Mouse (Mus musculus): Measurements from ENCODE around the gene Prss41.
"Not testable (repeated sequence)": the region's sequence is repeated elsewhere in the genome, so short reads cannot be mapped to it uniquely, and the experiment has no call there.

Prss41 gene

GRCm38 (mm10) chr17:23843812-23844273 lies at the start of gene Prss41, which contains the start of gene Prss32:
Gene Prss41 (minus strand): TSS chr17:23844172.
Gene Prss32 (plus strand): TSS chr17:23843855.
- DNase-seq (ENCODE audit: low spot score in 2 of 2), result peak; percentile 37 to 54

DNA sequence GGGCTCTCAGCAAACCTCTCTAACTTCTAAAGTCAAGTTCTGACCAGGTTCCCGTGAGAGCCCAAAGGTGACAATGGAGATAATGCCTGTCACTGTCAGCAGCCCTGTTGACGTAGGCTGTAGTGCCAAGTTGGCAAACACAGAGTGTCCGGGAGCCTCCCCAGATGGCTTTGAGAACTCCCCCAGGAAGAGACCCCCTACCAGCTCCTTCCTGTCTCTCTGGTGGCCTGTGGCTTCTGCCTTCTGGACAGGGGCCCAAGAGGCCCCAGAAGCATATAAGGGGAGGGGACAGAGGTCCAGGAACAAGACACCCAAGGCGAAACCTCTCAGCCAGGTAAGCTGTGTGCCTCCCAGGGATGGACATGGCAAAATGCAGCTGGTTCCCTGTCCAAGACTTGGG lies 36.6 kb upstream of the Prss41 start, which contains the start of the genes Dcpp1 and Dcpp2:
TSS of gene Dcpp1 (plus strand) at position 301 of the 400 bp plus-strand sequence.
TSS of gene Dcpp2 (plus strand) at position 305 of the 400 bp plus-strand sequence.
- DNase-seq (ENCODE audit: low spot score in 2 of 2), result not testable (repeated sequence)

DNA sequence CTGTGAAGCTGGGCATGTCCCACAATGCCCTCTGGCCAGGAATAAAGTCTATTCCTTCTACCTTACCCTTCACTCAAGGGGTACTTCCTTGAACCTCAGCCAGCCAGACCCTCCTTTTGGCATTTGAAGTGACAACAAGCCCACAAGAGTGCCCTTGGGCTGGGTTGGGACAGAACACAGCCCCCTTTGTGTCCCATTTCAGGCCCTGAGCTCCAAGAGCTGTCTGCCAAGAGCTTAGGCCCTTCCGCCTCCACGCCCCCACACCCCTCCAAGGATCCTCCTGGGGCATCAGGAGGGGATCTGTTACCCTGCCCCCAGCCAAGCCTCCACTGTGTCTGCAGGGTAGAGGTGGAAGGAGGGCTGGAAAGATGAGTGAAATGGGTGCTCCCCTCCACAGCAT lies 33.2 kb upstream of the Prss41 start:
- peak; percentile 43 to 58 for DNase-seq (ENCODE audit: low spot score in 2 of 2)

DNA sequence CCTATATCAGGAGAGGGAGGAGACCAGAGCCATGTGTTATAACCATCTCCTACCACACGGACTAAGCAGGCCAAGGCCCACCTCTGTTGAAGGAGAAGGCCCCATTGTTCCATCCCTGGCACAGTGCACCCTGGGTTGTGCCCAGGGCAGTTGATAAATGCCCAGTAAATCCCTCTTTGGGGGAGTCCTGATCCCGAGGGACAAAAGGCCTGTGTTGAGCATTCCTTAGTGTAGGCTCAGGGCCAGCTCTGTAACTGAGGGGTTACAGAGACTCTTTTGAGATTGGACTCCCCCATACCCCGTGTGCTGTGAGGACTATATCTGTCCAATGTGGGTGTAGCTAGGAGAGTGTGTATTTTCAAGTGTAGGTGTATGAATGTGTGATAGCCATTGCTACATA lies 32.8 kb upstream of the Prss41 start:
- DNase-seq (ENCODE audit: low spot score in 2 of 2), result peak; percentile 68 to 69

DNA sequence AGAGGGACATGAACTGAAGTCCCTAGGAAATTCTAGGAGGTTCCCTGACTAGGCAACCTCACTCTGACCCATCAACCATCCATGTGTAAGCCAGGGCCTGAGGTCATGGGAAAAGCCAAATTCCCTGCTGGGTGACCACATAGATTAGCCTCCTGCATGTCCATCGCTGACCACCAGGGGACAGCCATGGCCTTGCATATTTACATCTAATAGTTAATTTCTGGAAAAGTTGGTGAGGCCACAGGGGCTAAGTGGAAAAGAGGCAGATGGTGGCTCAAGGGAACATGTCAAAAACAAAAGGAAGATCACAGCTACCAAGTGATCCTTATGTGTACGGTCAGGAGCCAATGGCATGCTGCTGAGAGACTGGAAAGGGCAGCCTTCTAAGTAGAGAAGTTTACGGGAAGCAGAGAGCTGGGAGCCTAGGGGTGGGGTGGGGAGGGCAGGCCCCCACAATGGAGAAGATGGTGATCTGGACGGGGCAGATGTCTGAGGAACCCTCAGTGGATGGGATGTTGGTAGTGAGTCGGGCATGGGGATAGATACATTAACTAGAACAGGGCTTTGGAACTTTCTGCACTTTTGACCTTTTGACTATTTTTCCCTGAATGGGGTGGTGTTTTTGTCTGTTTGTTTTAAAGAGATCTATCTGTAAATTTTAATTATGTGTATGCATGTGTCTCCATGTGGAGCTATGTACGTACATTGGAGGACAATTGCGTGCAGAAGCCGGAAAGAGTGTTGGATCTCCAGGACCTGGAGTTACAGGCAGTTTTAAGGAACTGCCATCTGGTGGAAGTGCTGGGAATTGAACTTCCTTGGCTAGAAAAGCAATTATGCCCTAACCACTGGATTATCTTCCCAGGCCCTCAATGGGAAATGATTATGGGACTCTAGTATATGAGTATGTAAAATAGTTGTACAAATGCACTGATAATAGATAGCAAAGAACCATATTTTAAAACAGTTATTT lies 30.2 kb upstream of the Prss41 start:
- peak in 1 of 2 experiments; percentile 47 for DNase-seq (ENCODE audit: low spot score in 2 of 2)

- no peak for DNase-seq (ENCODE audit: low spot score in 2 of 2)
These were observed 24.5 kb upstream of the Prss41 start for GRCm38 (mm10) chr17:23868513-23868912.

- DNase-seq (ENCODE audit: low spot score in 2 of 2), result no peak
These were observed 23.8 kb upstream of the Prss41 start, which contains the start of gene Prss21 for GRCm38 (mm10) chr17:23867756-23868155. Gene Prss21 (plus strand): TSS chr17:23868056.

DNA sequence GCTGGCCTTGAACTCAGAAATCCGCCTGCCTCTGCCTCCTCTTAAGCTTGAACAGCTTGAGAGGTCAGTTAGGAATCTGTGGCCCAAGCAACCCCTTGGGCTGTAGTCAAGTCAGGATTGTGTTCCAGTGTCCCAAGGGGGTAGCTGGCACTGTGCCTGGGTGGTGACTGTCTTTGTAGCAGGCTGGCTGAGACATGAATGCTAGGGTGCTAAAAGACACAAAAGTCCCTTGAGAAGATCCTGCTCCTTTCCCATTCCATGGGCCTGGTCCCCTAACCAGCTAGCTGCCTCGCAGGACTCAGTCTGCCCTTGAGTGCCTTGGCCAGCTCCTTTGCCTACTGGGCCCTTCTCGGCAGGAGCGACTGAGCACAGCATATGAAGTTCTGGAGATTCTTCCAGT lies 19.0 kb upstream of the Prss41 start:
- DNase-seq (ENCODE audit: low spot score in 2 of 2), result no peak

DNA sequence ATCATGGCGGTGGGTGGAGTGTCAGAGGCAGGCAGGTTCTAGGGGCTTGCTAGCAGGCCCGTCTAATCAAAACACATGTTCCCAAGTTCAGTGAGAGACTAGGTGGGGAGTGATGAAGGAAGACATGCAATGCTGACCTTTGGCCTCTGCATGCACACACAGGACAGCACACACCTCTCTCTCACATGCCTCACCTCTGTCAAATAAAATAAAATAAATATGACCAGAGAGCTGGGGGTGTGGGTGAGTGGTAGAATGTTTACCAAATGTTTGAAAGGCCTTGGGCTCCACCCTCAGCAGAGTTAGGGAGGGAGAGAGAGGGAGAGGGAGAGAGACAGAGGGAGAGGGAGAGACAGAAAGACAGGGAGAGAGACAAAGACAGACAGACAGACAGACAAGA lies 13.9 kb upstream of the Prss41 start:
- no peak for DNase-seq (ENCODE audit: low spot score in 2 of 2)

DNA sequence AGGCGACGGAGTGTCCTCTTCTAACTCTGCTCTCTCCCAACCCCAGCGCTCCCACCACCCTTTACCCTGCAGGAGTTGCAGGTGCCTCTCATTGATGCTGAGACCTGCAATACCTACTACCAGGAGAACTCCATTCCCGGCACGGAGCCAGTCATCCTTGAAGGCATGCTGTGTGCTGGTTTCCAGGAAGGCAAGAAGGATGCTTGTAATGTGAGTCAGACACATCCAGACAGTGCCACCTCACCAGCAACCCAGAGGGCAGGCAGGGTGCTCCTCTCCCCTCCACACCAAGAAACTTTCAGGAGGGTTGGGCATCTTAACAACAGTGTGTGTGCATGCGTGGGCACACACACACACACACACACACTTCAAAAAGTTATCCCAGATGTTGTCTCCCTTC lies 13.2 kb upstream of the Prss41 start:
- DNase-seq (ENCODE audit: low spot score in 2 of 2), result no peak

- DNase-seq (ENCODE audit: low spot score in 2 of 2), result no peak
These were observed 10.3 kb upstream of the Prss41 start for GRCm38 (mm10) chr17:23854229-23854765.

- peak in 1 of 2 experiments; percentile 60 for DNase-seq (ENCODE audit: low spot score in 2 of 2)
These were observed 9.3 kb upstream of the Prss41 start for GRCm38 (mm10) chr17:23853292-23853691.

DNA sequence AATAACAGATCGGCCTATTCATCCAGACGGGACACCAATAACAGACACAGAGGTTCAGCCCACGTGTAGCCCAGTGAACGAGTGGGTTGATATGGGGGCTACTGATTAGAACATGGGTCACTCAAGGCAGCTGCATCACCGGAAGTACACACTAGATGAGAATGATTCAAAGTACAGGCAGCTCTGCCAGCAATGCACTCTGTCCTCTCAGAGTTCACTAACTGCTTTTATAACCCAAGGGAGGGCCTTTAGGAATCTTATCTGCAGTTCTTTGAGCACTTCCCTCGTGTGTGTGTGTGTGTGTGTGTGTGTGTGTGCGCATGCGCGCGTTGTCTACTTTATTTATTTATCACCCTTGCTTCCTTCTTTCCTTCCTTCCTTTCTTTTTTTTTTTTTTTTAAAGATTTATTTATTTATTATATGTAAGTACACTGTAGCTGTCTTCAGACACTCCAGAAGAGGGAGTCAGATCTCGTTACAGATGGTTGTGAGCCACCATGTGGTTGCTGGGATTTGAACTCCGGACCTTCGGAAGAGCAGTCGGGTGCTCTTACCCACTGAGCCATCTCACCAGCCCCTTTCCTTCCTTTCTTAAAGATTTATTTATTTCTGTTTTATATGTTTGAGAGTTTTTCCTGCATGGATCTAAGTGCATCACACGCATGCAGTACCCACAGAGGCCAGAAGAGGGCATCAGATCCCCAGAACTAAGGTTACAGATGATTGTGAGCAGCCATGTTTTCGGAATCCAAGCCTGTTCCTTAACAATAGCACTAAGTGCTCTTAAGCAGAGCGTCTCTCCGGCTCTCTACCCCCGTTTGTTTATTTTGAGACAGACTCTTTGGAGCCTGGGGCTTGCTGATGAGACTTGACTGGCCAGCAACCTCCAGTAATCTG lies 7.1 kb upstream of the Prss41 start:
- peak; percentile 67 to 74 for DNase-seq (ENCODE audit: low spot score in 2 of 2)

DNA sequence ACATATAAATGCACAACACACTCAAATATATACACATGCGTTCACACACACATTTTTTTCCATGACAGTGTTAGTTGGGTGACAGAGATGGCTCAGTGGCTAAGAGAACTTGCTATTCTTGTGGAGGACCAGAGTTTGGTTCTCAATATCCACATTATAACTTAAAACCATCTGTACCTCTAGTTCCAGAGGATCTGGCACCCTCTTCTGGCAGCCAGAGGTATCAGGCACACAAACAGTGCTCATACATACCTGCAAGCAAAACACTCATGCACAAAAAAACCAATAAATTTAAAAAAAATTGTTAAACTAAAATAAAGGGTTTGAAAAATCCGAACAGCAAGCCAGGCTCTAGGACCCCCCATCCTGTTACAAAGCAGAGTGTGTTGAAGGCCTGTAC lies 6.1 kb upstream of the Prss41 start:
- DNase-seq (ENCODE audit: low spot score in 2 of 2), result no peak

GRCm38 (mm10) chr17:23843141-23843811 lies 696 bp downstream of the Prss41 start:
- DNase-seq (ENCODE audit: low spot score in 2 of 2), result no peak

DNA sequence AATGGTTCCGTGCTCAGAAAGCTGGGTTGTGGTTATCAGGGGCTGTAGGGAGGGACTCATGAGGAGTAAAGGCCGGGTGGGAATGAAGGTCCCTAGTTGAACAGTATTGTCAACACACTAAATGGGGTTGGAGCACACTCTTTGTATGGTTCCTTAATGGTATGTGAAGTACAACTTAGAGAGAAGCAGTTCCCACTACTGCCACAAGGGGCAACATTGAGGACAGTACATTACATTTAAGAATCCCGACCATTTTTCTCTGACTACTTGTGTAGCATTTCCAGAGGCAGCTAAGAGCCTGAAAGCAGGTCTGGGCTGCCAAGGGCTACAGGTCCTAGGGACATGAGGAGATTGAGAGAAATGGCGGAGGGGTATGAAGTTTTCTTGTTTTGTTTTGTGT lies 2.8 kb downstream of the Prss41 start:
- DNase-seq (ENCODE audit: low spot score in 2 of 2), result peak; percentile 63 to 72

DNA sequence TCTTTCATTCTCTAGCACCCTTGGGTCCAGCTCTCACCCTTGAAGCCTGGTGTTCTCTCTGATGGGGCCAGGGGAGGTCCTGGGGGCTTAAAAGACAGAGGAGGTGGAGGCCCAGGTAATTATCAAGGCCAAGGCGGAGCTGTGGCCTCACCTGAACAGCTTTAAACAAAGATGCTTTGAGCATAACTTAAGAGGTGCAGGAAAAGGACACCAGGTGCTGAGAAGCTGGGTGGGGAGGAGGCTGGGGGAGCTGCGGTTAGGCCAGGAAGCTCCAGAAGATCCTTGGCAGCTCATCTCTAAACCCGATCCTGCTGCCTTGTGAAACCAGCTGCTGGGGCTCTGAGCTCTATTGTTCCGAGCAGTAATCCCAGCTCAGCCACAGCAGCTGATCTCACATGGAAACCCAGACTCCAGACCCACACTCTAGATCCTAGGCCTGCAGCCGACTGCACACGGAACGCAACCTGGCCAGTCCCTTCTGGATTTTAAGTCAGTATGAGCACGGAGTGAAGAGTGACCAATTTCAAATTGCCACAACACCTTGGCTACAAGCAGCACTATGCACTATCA lies 7.9 kb downstream of the Prss41 start, which contains the start of gene Prss33:
TSS of gene Prss33 (minus strand) at position 51 of the 570 bp plus-strand sequence.
- DNase-seq (ENCODE audit: low spot score in 2 of 2), result no peak

DNA sequence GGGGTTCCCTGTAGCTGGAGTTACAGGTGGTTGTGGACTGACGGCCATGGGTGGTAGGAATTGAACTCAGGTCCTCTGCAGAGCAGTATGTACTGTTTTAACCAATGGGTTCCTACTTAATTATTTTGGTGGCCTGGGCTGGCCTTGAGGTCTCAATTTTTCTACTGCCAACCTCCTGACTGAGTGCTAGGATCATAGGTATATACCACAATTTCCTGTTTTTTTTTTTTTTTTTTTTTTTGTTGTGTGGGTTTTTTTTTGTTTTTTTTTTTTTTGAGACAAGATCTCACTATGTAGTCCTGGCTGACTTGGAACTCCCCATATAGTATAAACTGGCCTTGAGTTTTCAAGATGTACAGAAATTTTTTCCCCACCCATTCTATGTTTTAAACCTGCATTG lies 12.8 kb downstream of the Prss41 start:
- DNase-seq (ENCODE audit: low spot score in 2 of 2), result no peak

DNA sequence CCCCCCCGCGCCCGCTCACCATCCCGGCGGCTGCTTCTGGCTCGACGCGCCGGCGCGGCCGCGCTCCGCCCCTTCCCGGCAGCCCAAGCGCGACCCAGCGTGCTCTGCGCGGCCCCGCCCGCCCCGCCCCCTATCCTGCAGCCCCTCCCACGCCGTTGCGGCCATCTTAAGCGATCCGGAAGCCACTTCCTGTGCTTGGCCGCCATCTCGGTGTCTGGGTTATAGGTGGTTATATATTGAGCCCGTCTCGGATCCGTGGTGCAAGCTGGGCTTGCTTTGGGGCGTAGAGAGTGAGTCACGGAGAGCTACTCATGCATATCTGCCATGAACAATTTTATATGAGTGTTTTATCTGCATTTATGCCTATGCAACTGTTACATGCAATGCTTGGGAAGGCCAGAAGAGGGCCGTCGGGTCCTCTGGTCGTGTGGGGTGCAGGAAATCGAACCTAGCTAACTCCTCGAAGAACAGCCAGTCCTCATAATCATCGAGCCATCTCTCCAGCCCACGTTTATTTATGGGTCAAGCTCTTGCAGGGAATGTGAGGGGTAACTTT lies 14.8 kb downstream of the Prss41 start, which contains the start of gene Elob:
TSS of gene Elob (minus strand) at position 73 of the 556 bp plus-strand sequence.
- peak; percentile 92 to 94 for DNase-seq (ENCODE audit: low spot score in 2 of 2)
